ENCODE assay signal across 27 mouse cellular contexts in the genomic region with DNA sequence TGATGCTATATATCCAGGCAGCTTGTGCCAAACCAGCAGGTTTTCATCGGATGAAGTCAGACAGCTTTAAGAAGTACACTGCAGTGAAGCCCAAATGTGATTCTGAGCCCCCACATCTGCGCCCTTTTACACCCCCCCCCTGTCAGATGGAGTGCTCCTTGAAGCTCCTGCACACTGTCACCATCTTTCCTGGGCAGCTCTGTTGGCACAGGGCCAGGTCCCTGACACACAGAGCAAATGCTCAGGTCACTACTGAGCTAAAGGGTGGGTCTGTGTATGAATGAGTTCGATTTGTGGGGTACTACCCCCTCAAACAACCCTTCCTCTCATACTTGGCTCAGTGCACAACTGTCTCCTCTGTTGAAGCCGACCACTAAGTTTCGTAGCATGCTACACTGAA. TPM values are rescaled to one million over a fixed set of nuclear protein-coding genes. Genes with fewer than 3 reads are reported as not detected.
A peak's percentile ranks its signal among the peaks of the same experiment; 100 is the strongest.
DNase-seq lines count a peak whose midpoint lies in the region; ATAC-seq and TF ChIP-seq lines count a peak whose summit lies in the region.
"Had no signal": no experiment of that assay in that cellular context is flagged by ENCODE, and none has a peak within 500 bp of the region (broad histone marks: within the 10 kb centered on the region; RNA-seq: fewer than 3 reads in every experiment).

No protein-coding gene starts in this region.

- WGBS in forebrain, embryonic 12.5 days: 85% methylated on average over 5 of the region's 5 CpGs
- 70% methylated on average over 5 of the region's 5 CpGs for WGBS in forebrain, embryonic 15.5 days
- 81% methylated on average over 5 of the region's 5 CpGs for WGBS in midbrain, embryonic 12.5 days
- 84% methylated on average over 5 of the region's 5 CpGs for WGBS in midbrain, embryonic 14.5 days

- no peak overlapping the region for H3K9ac ChIP-seq in forebrain, embryonic 12.5 days
- no peak overlapping the region for H3K9ac ChIP-seq in forebrain, embryonic 15.5 days (replicated peaks)
- H3K9ac ChIP-seq in midbrain, embryonic 12.5 days (replicated peaks): no peak overlapping the region
- no peak overlapping the region for H3K9ac ChIP-seq in midbrain, embryonic 14.5 days (replicated peaks; ENCODE audit: low read length)
- H3K9ac ChIP-seq: heart, embryonic 12.5 days; heart, embryonic 15.5 days; hindbrain, embryonic 14.5 days had no signal

- no peak for TF ChIP-seq POLR2A in brain, embryonic 14.5 days (IDR thresholded peaks at IDR 0.05; ENCODE audit: borderline replicate concordance, extremely low read depth, insufficient read depth, insufficient read length, poor library complexity, severe bottlenecking)

- TF ChIP-seq CTCF in brain, embryonic 14.5 days (IDR thresholded peaks at IDR 0.05; ENCODE audit: borderline replicate concordance, extremely low read depth, insufficient read depth, insufficient read length): no peak

- no peak overlapping the region for H3K4me2 ChIP-seq in forebrain, embryonic 12.5 days
- H3K4me2 ChIP-seq in forebrain, embryonic 15.5 days (replicated peaks): no peak overlapping the region
- no peak overlapping the region for H3K4me2 ChIP-seq in midbrain, embryonic 12.5 days (replicated peaks)
- no peak overlapping the region for H3K4me2 ChIP-seq in midbrain, embryonic 14.5 days (ENCODE audit: low read length)
- H3K4me2 ChIP-seq: heart, embryonic 12.5 days; heart, embryonic 15.5 days; hindbrain, embryonic 14.5 days had no signal

- DNase-seq in midbrain, embryonic 14.5 days: no peak
- DNase-seq in right cerebral cortex, postnatal 14 days: peak; percentile 9
- DNase-seq in right cerebral cortex, adult 2 months (ENCODE audit: low spot score in 2 of 2): no peak
- peak; percentile 10 for DNase-seq in brain, embryonic 14.5 days (ENCODE audit: low read depth)
- DNase-seq: adrenal gland, adult 2 months; adrenal gland, postnatal 14 days; cerebellum, adult 18-20 months; cerebellum, adult 9-11 months; gastrocnemius, postnatal 25 days; heart, adult 18-20 months; heart, postnatal 10 days; heart, postnatal 36 days had no signal

- H3K36me3 ChIP-seq in forebrain, embryonic 12.5 days (replicated peaks): no peaks in the 10 kb centered on the region
- H3K36me3 ChIP-seq in forebrain, embryonic 15.5 days: no peaks in the 10 kb centered on the region
- H3K36me3 ChIP-seq in midbrain, embryonic 12.5 days: no peaks in the 10 kb centered on the region
- no peaks in the 10 kb centered on the region for H3K36me3 ChIP-seq in midbrain, embryonic 14.5 days (ENCODE audit: control insufficient read depth, insufficient read depth, low read length)
- H3K36me3 ChIP-seq: forebrain, embryonic 10.5 days; heart, embryonic 12.5 days; heart, embryonic 15.5 days; hindbrain, embryonic 10.5 days had no signal

- H3K4me1 ChIP-seq in forebrain, embryonic 12.5 days: peaks cover 13% of the 10 kb centered on the region
- H3K4me1 ChIP-seq in forebrain, embryonic 15.5 days: peaks cover 8% of the 10 kb centered on the region
- peaks cover 12% of the 10 kb centered on the region; the same call in 1 of the 2 replicates for H3K4me1 ChIP-seq in midbrain, embryonic 12.5 days
- H3K4me1 ChIP-seq in midbrain, embryonic 14.5 days (ENCODE audit: control insufficient read depth, insufficient read depth, low read length): no peaks in the 10 kb centered on the region; the same call in 1 of the 2 replicates
- H3K4me1 ChIP-seq: heart, embryonic 15.5 days had no signal

- H3K27ac ChIP-seq in forebrain, embryonic 12.5 days: 0 out of 2 replicates have a peak overlapping the region, but pooled peaks have one; percentile 19
- no peak overlapping the region for H3K27ac ChIP-seq in forebrain, embryonic 15.5 days (replicated peaks)
- H3K27ac ChIP-seq in midbrain, embryonic 12.5 days (replicated peaks): peak overlapping the region; percentile 30; the same call in 1 of the 2 replicates
- no peak overlapping the region for H3K27ac ChIP-seq in midbrain, embryonic 14.5 days (replicated peaks; ENCODE audit: low read depth, low read length)
- H3K27ac ChIP-seq: forebrain, embryonic 10.5 days; heart, embryonic 15.5 days; hindbrain, embryonic 14.5 days had no signal

- peaks cover 9% of the 10 kb centered on the region; the same call in 1 of the 2 replicates for H3K27me3 ChIP-seq in forebrain, embryonic 12.5 days
- 0 out of 2 replicates have a peak, but pooled peaks cover 3% of the 10 kb centered on the region for H3K27me3 ChIP-seq in forebrain, embryonic 15.5 days
- peaks cover 17% of the 10 kb centered on the region for H3K27me3 ChIP-seq in midbrain, embryonic 12.5 days
- no peaks in the 10 kb centered on the region for H3K27me3 ChIP-seq in midbrain, embryonic 14.5 days (ENCODE audit: control insufficient read depth, insufficient read depth, low read length)

- ATAC-seq in forebrain, embryonic 12.5 days (ENCODE audit: low FRiP score): no peak
- no peak for ATAC-seq in forebrain, embryonic 15.5 days (replicated peaks)
- no peak for ATAC-seq in midbrain, embryonic 12.5 days (ENCODE audit: low FRiP score, low read depth)
- ATAC-seq in midbrain, embryonic 14.5 days (ENCODE audit: low FRiP score, low TSS enrichment): no peak
- no peak for ATAC-seq in megakaryocyte-erythroid progenitor cell, adult 5-6 weeks (replicated peaks; ENCODE audit: low FRiP score, low TSS enrichment, poor library complexity, severe bottlenecking)
- ATAC-seq: CD4-positive, CD25-positive, alpha-beta regulatory T cell, adult 4 months had no signal

- no peak overlapping the region for H3K4me3 ChIP-seq in forebrain, embryonic 12.5 days (replicated peaks)
- no peak overlapping the region for H3K4me3 ChIP-seq in forebrain, embryonic 15.5 days
- no peak overlapping the region for H3K4me3 ChIP-seq in midbrain, embryonic 12.5 days
- H3K4me3 ChIP-seq in midbrain, embryonic 14.5 days (replicated peaks; ENCODE audit: low read depth, low read length): no peak overlapping the region
- H3K4me3 ChIP-seq: forebrain, embryonic 10.5 days; heart, embryonic 12.5 days; heart, embryonic 15.5 days; hindbrain, embryonic 10.5 days had no signal

- H3K9me3 ChIP-seq in forebrain, embryonic 12.5 days: no peaks in the 10 kb centered on the region
- H3K9me3 ChIP-seq in forebrain, embryonic 15.5 days: no peaks in the 10 kb centered on the region
- no peaks in the 10 kb centered on the region for H3K9me3 ChIP-seq in midbrain, embryonic 12.5 days
- H3K9me3 ChIP-seq in midbrain, embryonic 14.5 days (ENCODE audit: control insufficient read depth, low read length): no peaks in the 10 kb centered on the region
- H3K9me3 ChIP-seq: forebrain, embryonic 10.5 days; heart, embryonic 12.5 days; heart, embryonic 15.5 days; hindbrain, embryonic 10.5 days had no signal

RNA-seq across cellular contexts. Expression of a gene that starts 18.5 kb away (rescaled TPM):
- 0.73 and 1.0 TPM in 2 replicates for polyA plus RNA-seq in forebrain, embryonic 12.5 days (2016; fragmentation: Nextera tagmentation; extraction: Ambion mirVana)
- polyA plus RNA-seq in forebrain, embryonic 15.5 days (2015; fragmentation: Nextera tagmentation; extraction: Ambion mirVana): 4.5 and 6.2 TPM in 2 replicates
- polyA plus RNA-seq in midbrain, embryonic 12.5 days (2016; fragmentation: Nextera tagmentation; extraction: Ambion mirVana): 0.22 and 0.48 TPM in 2 replicates
- polyA plus RNA-seq in midbrain, embryonic 14.5 days (2014; fragmentation: Nextera tagmentation; extraction: Ambion mirVana): 0.63 and 1.0 TPM in 2 replicates
- 2.5 and 3.6 TPM in 2 replicates for polyA plus RNA-seq in brain, embryonic 14.5 days (2012; rRNA removed)
- not detected in 2 replicates for total RNA-seq in megakaryocyte-erythroid progenitor cell, adult 5-6 weeks (2014; fragmentation: Nextera tagmentation)
- not detected in 2 replicates for total RNA-seq in megakaryocyte-erythroid progenitor cell, adult 5-6 weeks (2017)
- total RNA-seq: gastrocnemius, adult 8-10 months; gastrocnemius, postnatal 25 days; heart, postnatal 10 days; heart, postnatal 36 days; MEL had no signal
- polyA plus RNA-seq: C2C12; CD4-positive, CD25-positive, alpha-beta regulatory T cell, adult 4 months; gonadal fat pad, adult 2 months had no signal

RNA-seq across cellular contexts. Expression of a gene that starts 35.4 kb away (rescaled TPM):
- not detected in 2 replicates for polyA plus RNA-seq in forebrain, embryonic 12.5 days (2016; fragmentation: Nextera tagmentation; extraction: Ambion mirVana)
- not detected in 2 replicates for polyA plus RNA-seq in forebrain, embryonic 15.5 days (2015; fragmentation: Nextera tagmentation; extraction: Ambion mirVana)
- polyA plus RNA-seq in midbrain, embryonic 12.5 days (2016; fragmentation: Nextera tagmentation; extraction: Ambion mirVana): not detected in 2 replicates
- polyA plus RNA-seq in midbrain, embryonic 14.5 days (2014; fragmentation: Nextera tagmentation; extraction: Ambion mirVana): 0.15 TPM in 1 of 2 replicates, not detected in the other
- 0.14 TPM in 1 of 2 replicates, not detected in the other for polyA plus RNA-seq in brain, embryonic 14.5 days (2012; rRNA removed)
- not detected in 2 replicates for total RNA-seq in megakaryocyte-erythroid progenitor cell, adult 5-6 weeks (2014; fragmentation: Nextera tagmentation)
- not detected in 2 replicates for total RNA-seq in megakaryocyte-erythroid progenitor cell, adult 5-6 weeks (2017)
- total RNA-seq: gastrocnemius, adult 8-10 months; gastrocnemius, postnatal 25 days; heart, adult 18-20 months; heart, postnatal 10 days; heart, postnatal 36 days; MEL had no signal
- polyA plus RNA-seq: C2C12; CD4-positive, CD25-positive, alpha-beta regulatory T cell, adult 4 months; forebrain, embryonic 14.5 days; gonadal fat pad, adult 2 months; heart, embryonic 12.5 days; heart, embryonic 15.5 days had no signal

RNA-seq across cellular contexts. Expression of a gene that starts 55.7 kb away (rescaled TPM):
- 45.6 and 46.0 TPM in 2 replicates for polyA plus RNA-seq in forebrain, embryonic 12.5 days (2016; fragmentation: Nextera tagmentation; extraction: Ambion mirVana)
- polyA plus RNA-seq in forebrain, embryonic 15.5 days (2015; fragmentation: Nextera tagmentation; extraction: Ambion mirVana): 33.5 and 33.8 TPM in 2 replicates
- polyA plus RNA-seq in midbrain, embryonic 12.5 days (2016; fragmentation: Nextera tagmentation; extraction: Ambion mirVana): 46.3 and 53.9 TPM in 2 replicates
- 24.3 and 33.4 TPM in 2 replicates for polyA plus RNA-seq in midbrain, embryonic 14.5 days (2014; fragmentation: Nextera tagmentation; extraction: Ambion mirVana)
- 44.9 and 49.2 TPM in 2 replicates for polyA plus RNA-seq in brain, embryonic 14.5 days (2012; rRNA removed)
- 3.1 and 9.8 TPM in 2 replicates for total RNA-seq in megakaryocyte-erythroid progenitor cell, adult 5-6 weeks (2014; fragmentation: Nextera tagmentation)
- 5.6 and 11.9 TPM in 2 replicates for total RNA-seq in megakaryocyte-erythroid progenitor cell, adult 5-6 weeks (2017)

Comparison
In these comparisons a context has a peak if more than half of its experiments do, and no peak if none do; other contexts are left out.
1. H3K27ac ChIP-seq: peak in forebrain, embryonic 12.5 days (single experiment) and midbrain, embryonic 12.5 days (single experiment); none in forebrain, embryonic 15.5 days (single experiment) and midbrain, embryonic 14.5 days (single experiment).
2. DNase-seq: peak in right cerebral cortex, postnatal 14 days (single experiment) and brain, embryonic 14.5 days (single experiment); none in midbrain, embryonic 14.5 days (single experiment) and right cerebral cortex, adult 2 months (0 of 2).